Mouse (Mus musculus): ENCODE measurements at regions not wholly inside any gene's neighbourhood (a gene's known extent, or its start where the extent isn't known, plus 50 kb on each side); places are given as distances from the start of the nearest gene placed in this dataset.
A peak's percentile ranks its signal among the peaks of the same experiment; 100 is the strongest.

DNA sequence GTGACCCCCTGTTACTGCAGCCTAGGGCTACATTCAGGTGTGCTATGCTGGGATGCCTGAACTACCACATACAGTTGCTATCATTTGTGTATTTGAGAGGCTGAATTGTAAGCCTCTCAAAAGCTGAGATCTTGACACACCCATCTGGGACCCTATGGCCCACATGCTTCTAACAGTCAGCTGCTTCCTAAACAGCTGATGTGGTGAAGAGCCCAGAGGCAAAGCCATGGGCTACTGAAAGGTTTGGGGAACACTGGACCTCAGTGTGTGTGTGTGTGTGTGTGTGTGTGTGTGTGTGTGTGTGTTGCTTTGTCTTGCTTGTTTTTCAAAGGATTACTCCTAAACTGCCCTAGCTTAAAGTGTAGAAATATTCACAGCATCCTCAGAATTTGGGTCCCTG is 75.0 kb downstream of the Lbh start:
- no peak for ATAC-seq (replicated peaks; ENCODE audit: low FRiP score, poor library complexity, severe bottlenecking)

DNA sequence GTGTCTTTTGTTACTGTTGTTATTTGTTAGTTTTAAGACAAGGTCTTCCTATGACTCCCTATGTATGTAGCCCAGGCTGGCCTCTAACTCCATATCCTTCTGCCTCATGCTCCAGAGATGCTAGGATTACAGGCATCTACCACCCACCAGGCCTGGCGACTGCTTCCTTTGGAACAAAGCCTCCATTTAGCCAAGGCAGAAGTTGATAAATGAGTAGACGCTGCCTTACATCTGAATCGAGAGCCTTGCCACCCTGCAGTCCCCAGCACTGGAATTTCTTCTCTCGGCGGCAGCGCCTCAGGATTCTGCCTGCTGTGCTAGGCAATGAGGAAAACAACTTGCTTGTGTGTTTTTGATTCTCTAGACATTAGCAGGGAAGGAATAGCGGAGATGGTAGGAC is 75.5 kb downstream of the Lbh start:
- no peak for ATAC-seq (replicated peaks; ENCODE audit: low FRiP score, poor library complexity, severe bottlenecking)

DNA sequence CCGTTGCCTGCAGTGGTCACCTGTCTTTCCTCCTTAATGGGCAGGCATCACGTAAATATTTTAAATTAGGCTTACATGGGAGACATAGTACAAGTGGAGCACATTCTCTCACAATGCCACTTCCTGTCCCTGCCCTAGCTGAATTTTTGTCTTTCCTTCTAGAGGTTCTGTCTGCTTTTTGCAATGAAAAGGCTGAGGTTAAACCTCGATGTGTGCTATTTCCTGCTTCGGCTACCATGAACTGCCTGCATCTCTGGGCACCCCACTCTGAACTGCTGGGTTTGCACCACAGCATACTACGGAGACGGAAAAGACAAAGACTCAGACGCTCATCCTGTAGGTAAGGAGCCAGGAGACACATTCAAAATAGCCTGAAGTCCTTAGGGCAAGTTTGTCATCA is 78.4 kb downstream of the Lbh start:
- ATAC-seq (replicated peaks; ENCODE audit: low FRiP score, poor library complexity, severe bottlenecking), result no peak

DNA sequence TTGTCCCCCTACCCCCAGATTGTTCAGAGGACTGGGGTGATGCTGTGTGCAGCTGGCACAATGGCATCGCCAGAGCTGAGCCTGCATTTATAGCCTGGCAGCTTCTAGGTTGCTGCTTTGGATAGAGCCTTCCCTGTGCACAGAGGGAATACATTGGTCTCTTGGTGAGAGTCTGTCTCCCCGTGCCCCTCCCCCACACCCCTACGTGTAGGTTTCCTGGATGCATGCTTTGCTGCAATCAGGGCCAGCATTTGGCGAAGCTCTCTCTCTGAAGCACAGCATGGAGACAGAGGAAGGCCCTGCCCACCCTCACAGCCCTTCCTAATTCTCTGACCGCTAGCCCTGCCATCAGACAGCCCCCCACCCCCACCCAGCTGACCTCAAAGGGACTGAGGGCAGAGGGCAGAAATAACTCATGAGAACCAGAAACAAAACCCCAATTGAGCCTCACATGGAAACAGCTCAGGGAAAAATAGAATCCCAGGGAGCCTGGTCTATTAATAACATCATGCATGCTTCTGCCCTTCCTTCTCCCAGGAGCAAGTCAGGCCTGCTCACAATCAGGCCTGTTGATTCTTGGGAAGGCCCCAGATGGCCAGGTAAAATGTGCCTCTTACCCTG is 79.3 kb downstream of the Lbh start:
- ATAC-seq (replicated peaks; ENCODE audit: low FRiP score, poor library complexity, severe bottlenecking), result no peak

DNA sequence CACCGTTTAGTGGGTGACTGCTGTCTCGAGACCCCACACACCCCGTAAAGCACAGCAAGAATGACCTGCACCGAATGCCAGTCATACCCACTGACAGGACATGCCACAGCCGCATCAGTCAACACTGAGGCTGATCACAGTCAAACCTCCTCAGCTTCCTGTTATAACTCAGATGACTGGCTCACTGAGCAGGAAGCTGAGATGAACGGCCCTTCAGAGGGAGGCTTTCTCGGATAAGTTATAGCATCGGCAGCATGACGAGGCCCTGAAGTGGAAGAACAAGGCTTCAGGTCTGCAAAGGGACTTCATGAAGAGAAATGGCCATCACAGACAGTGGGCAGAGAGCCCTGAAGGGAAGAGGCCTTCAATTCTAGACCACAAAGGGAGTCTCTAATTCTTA is 87.0 kb downstream of the Lbh start:
- no peak for ATAC-seq (replicated peaks; ENCODE audit: low FRiP score, poor library complexity, severe bottlenecking)

DNA sequence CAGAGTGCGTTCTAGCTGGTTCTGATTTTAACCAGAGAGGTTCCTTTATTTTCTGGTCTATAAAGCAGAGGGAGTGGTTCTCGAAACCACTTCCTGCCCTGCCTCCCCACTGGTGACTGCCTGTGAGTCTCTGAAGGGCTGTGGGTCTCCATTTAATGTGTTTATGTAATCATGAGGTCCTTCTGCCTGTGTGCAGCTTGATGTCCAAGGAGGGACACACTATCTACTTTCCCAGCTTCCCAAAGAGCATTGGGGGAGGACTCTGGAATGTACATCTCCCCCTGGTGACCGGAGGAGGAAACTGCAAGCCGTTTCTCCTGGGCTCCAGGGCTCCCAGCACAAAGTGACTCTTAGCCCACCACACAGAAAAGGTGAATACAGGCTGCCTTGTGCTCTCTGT is 90.8 kb downstream of the Lbh start:
- 0 out of 2 replicates have a peak, but pooled peaks have one; percentile 30 for ATAC-seq (replicated peaks; ENCODE audit: low FRiP score, poor library complexity, severe bottlenecking)

DNA sequence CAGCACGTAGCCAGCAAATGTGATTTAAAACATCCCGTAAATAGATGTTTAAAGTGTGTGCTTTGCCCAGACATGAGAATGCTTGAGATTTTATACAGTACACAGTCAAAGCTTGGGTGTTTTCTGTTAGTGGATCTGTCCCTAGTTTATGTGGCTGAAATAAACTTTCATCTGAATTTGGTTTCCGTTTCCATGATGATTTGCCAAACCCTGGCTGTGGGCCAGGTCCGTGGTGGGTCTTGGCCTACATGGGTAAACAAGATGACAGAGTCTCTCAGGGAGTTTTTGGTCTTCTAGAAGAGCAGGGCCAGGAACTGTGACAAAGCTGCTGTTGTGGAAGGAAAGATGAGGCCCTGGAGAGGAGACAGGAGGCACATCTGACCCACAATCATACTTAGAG is 91.9 kb downstream of the Lbh start:
- no peak for ATAC-seq (replicated peaks; ENCODE audit: low FRiP score, poor library complexity, severe bottlenecking)

DNA sequence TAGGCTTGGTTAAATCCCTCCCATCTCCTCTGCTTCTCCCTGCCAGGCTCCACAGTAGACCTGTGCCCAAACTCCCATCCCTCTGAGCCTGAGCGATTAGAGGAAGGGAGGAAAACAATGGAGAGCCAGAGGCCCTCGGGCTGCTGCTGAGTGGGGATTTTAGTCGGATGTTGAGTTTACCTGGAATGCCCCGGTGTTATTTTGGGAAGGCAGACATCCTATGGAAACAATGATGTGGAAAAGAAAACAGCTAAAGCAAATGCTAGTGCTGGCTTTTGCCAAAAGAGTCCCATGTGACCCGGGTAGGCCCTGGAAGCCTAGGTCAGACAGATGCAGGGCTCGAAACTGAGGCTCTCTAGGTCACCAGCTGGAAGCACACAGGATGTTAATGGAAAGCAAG is 94.3 kb downstream of the Lbh start:
- ATAC-seq (replicated peaks; ENCODE audit: low FRiP score, poor library complexity, severe bottlenecking), result no peak

DNA sequence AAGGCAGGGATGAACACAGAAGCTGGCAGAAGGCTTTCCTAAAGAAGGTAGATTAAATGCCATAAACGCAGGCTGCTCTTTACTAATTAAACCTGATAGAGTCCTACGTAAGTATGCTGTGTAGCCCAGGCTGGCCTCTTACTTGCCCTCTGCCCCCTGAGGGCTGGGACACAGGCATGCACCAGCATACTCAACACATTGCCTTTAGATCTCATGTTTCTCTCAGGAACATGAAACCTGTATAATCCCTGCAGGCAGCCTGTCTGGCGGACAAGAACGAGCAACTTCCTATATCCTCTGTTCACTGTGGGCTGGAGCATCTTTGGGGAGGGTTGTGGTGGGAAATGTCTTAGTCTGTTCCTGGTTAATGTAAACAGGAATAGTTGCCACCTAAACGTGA is 94.8 kb upstream of the Lclat1 start:
- ATAC-seq (replicated peaks; ENCODE audit: low FRiP score, poor library complexity, severe bottlenecking), result no peak

DNA sequence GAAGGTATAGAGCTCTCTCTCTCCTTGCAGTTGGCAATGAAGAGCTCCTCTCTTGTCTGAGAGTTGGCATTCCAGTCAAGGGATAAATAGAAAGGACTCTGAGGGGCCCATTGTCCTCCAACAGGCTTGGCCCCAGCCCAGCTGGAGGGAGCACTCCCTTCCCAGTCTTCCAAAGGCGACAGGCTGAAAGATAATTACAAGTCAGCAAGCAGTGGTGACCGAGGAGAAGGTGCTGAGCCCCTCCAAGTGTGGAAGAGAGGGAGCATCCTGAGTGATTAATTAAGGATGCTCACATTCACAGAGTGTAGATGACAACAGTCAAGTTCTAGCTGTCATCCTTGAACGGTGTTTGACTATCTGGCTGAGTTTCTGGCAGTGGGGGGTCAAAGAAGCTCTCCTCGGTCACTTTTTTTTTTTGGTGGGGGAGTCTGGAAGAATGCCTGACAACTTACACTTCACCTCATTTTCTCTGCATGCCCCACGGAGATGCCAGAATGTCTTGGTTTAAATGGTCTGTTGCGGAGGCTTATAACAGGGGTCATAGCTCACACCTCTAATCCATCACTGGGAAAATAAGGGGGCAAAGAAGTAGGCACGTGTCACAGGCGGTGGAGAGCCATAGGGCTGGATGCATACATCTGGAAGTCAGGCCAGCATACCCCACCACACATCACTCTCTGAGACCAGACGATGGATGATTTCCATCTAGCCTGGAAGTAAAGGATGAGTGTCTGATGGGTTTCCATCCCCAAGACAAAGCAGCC is 93.5 kb upstream of the Lclat1 start:
- ATAC-seq (replicated peaks; ENCODE audit: low FRiP score, poor library complexity, severe bottlenecking), result no peak

DNA sequence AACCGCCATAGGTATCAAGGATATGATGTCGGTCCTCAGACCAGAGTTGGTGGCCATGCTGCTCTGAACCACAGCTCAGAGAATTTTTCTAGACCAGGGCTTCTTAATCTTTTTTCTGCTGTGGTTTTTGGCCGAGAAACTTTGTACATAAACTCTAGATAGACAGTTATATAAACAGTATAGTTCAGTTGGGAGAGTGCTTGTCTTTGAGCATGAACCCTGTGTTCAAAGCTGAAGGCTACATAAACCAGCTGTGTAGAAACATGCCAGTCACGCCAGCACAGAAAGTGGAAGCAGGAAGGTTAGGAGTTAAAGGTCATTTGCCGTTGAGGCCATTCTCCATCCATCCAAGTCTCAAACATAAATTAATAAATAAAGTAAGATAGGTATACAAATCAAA is 90.6 kb upstream of the Lclat1 start:
- ATAC-seq (replicated peaks; ENCODE audit: low FRiP score, poor library complexity, severe bottlenecking), result no peak

DNA sequence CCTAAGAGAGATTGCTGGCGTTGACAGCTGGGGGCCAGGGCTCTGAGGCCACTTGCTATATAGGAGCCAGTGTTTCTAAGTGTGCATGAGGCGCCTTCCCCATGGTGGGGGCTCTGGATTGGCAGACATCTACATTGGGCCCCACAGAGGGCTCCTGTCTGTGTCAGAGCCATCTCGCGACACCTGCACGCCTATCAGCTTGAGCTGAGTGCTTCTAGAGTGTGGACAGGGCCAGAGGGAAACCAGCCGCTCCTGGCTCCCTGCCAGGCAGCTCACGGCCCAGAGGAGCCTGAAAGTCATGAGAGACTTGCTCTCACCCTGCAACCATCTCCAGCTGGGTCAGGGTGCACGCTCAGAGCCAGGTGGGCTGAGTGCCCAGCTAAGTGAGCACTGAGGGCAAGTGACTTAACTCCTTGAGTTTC is 85.1 kb upstream of the Lclat1 start:
- ATAC-seq (replicated peaks; ENCODE audit: low FRiP score, poor library complexity, severe bottlenecking), result no peak

DNA sequence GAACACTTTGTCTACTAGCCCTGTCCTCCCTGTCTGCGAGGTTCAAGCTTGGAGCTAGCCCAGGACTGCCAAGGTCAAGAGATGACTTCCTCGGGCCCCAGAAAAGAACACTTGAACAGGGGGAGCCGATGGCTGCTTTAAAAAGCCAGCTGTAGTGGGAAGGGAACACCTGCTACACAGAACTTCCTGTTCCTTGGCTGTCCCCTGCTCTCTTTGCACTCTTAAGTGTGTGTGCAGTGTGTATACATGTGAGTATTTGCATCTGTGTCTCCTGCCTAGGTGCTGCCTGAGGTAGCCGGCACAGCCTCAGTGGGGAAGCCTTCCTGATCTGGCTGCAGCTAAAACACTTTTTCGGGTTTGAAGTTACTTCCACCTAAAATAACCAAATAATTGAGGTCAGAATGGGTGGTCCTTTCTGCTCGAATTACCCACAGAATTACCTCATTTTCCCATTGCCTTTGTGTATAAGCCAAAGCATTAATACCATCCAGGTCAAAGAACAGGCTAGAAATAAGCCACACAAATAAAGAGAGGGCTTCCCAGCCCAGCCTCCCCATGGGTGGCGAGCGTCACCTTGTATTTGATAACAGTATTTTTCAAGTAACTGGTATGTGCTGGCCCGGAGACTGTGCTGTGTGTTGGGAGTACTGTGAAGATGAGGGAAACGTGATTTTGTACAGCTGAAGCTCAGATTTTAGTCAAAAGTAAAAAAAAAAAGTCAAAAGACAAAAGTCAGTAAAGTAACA is 84.2 kb upstream of the Lclat1 start:
- ATAC-seq (replicated peaks; ENCODE audit: low FRiP score, poor library complexity, severe bottlenecking), result no peak

DNA sequence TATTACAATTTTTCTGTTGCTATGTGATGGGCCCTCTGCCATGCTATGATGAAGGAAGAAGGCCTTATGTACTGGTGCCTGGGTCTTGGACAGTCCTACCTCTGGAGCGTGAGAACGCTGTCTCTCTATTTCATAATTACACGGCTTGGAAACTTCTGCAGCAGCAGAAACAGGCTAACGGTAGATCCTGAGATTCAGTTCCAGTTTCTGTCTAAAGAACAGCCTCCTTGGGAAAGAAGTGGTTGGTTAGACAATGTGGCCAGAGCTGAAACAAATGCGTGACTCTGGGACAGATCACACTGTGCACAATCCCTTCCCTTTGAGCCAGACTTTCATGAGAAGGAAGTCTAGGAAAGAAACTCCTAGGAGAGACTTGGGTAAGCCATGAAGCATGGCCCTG is 80.7 kb upstream of the Lclat1 start:
- no peak for ATAC-seq (replicated peaks; ENCODE audit: low FRiP score, poor library complexity, severe bottlenecking)

DNA sequence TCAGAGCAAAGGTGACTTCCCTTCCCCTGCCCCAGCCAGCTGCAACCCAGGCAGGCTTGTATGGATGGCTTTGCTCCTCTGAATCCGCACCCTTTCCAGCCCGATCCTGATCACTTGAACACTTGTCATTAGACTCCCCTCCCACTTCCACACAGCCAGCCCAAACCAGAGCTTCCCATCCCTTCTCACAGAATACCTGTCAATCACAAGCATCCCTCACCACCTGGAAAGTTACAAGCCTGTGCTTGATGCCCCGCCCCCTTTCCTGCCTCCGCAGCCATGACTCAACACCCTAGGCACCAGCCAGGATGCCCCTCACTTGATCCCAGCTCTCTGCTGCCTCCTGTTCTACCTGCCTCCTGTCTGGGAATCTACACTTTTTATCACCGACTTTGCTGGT is 76.0 kb upstream of the Lclat1 start:
- no peak for ATAC-seq (replicated peaks; ENCODE audit: low FRiP score, poor library complexity, severe bottlenecking)

DNA sequence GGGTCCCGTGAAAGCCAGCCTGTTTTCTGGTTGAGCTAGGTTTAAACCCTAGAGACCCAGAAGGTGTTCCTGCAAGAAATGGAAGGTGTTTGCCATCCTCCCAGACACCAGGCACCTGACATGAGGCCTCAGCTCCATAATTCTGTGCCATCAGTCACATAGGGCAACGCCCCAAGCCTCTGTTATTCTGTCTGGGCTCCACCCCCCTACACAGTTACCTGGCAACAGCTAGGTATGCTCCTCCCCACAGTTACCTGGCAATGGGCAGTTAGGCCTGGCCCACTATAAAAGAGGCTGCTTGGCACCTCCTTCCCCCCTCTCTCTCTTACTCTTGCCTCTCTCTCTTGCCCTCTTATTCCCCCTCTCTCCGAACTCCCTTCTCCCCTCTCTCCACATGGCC is 75.5 kb upstream of the Lclat1 start:
- ATAC-seq (replicated peaks; ENCODE audit: low FRiP score, poor library complexity, severe bottlenecking), result no peak

DNA sequence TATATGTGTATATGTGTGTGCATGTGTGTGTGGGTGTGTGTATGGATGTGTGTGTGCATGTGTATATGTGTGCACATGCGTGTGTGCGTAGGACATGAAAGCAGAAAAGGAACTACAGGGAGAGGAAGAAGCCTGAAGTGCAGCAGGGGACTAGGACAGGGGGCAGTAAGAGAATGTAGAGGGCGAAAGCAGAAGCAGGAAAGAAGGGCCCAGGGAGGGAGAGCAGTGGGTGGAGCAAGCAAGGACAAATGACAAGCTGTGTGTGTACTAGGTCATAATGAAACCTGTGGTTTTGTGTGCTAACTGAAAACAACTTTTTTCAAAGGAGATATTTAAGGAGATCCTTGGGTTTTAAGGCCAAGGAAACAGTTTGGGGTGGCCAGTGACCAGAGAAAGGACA is 73.4 kb upstream of the Lclat1 start:
- no peak for ATAC-seq (replicated peaks; ENCODE audit: low FRiP score, poor library complexity, severe bottlenecking)

DNA sequence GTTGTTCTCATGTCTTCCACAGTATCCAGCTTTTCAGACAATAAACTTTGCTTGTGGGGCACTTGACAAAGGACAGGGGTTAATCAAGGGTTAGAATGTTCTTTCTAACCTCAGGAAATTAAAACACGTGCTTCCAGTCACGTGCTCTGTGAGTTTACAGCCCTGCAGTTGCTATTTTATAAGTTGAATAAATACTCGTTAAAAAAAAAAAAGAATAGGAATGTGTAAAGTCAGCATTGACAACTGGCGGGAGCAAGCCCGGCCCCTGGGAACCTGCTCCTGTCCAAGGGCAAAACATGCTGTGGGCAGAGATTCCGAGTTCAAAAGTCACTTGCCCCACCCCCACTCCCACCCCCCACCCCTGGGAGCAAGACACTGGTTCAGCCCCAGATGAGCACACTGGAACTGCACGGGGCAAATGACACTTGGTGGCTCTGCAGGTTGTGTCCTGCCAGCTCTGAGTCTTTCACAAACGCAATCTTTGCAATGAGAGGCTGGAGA is 72.8 kb upstream of the Lclat1 start:
- ATAC-seq (replicated peaks; ENCODE audit: low FRiP score, poor library complexity, severe bottlenecking), result no peak

DNA sequence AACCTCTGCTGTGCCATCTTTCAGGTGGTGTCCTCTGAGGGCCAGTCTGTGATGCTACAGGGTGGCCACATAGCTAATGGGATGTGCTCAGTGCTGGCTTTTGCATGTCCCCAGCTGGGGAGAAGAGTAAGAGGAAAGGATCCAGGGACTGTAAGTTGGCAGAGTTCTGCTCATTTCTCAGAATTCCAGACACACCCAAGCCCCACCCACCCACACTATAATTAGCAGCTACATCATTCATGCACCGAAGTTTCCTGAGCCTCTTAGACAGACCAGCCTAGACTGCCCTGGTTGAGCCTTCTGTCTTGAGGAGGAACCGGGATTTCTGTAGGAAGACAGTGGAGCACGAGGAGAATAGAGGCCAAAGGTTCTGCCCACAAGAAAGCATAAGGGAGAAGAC is 70.9 kb upstream of the Lclat1 start:
- ATAC-seq (replicated peaks; ENCODE audit: low FRiP score, poor library complexity, severe bottlenecking), result no peak

DNA sequence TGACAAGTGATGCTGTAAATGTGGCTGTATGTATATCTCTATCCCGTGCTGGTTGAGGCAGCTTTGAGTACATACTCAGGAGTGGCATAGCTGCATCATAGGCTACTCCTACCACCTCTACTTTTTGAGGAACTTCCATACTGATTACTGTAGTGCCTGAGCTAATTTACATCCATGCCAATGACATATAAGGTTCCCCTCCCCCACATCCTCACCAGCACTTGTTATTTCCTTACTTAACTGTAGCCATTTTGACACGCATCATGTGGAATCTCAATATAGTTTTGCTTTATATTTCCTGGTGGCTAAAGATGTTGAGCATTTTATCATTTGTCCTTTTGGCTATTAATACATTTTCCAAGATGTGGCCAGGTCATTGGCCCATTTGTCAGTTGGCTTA is 69.2 kb upstream of the Lclat1 start:
- ATAC-seq (replicated peaks; ENCODE audit: low FRiP score, poor library complexity, severe bottlenecking), result no peak

Data from erythroid progenitor cell, adult 5-6 weeks (primary cell).